Mouse (Mus musculus) yolk sac, embryonic 10.5 days (tissue): ENCODE measurements around the gene Stoml3.

Source experiments
- DNase-seq: peaks from one replicate; pipeline ENCODE4 v3.0.0-alpha.2; 2017; ENCODE audit warnings: low spot score

The Stoml3 gene

GRCm38 (mm10) chr3:53488353-53488752 is at the start of gene Stoml3:
Gene Stoml3, plus strand, starts transcription at chr3:53488653.
- no peak for DNase-seq

- DNase-seq, result no peak
Measured at GRCm38 (mm10) chr3:53445540-53445939, 42.9 kb upstream of the Stoml3 start.

- DNase-seq, result no peak
Measured at GRCm38 (mm10) chr3:53446801-53447200, 41.7 kb upstream of the Stoml3 start.

- peak; percentile 44 for DNase-seq
Measured at GRCm38 (mm10) chr3:53448208-53448607, 40.2 kb upstream of the Stoml3 start.

- no peak for DNase-seq
Measured at GRCm38 (mm10) chr3:53450666-53451065, 37.8 kb upstream of the Stoml3 start.

- no peak for DNase-seq
Measured at GRCm38 (mm10) chr3:53452351-53452750, 36.1 kb upstream of the Stoml3 start.

- DNase-seq, result no peak
Measured at GRCm38 (mm10) chr3:53453346-53453745, 35.1 kb upstream of the Stoml3 start.

- no peak for DNase-seq
Measured at GRCm38 (mm10) chr3:53454005-53454404, 34.4 kb upstream of the Stoml3 start.

GRCm38 (mm10) chr3:53454561-53454960 is 33.9 kb upstream of the Stoml3 start:
- no peak for DNase-seq

GRCm38 (mm10) chr3:53454984-53455383 is 33.5 kb upstream of the Stoml3 start:
- peak; percentile 74 for DNase-seq

GRCm38 (mm10) chr3:53457750-53458149 is 30.7 kb upstream of the Stoml3 start:
- no peak for DNase-seq

GRCm38 (mm10) chr3:53460106-53460505 is 28.3 kb upstream of the Stoml3 start:
- no peak for DNase-seq

- DNase-seq, result no peak
Measured at GRCm38 (mm10) chr3:53462701-53463045, 25.8 kb upstream of the Stoml3 start.

- peak; percentile 93 for DNase-seq
Measured at GRCm38 (mm10) chr3:53463046-53463764, 25.2 kb upstream of the Stoml3 start, which contains the start of the genes Nhlrc3 and Proser1. Gene Nhlrc3, minus strand, starts transcription at chr3:53463332. Gene Proser1, plus strand, starts transcription at chr3:53463666.

- no peak for DNase-seq
Measured at GRCm38 (mm10) chr3:53463765-53464114, 24.7 kb upstream of the Stoml3 start.

GRCm38 (mm10) chr3:53464146-53464698 is 24.2 kb upstream of the Stoml3 start:
- DNase-seq, result no peak

GRCm38 (mm10) chr3:53465330-53465729 is 23.1 kb upstream of the Stoml3 start:
- DNase-seq, result no peak

- DNase-seq, result no peak
Measured at GRCm38 (mm10) chr3:53466481-53466880, 22.0 kb upstream of the Stoml3 start.

- DNase-seq, result no peak
Measured at GRCm38 (mm10) chr3:53467356-53467755, 21.1 kb upstream of the Stoml3 start.

GRCm38 (mm10) chr3:53469650-53470049 is 18.8 kb upstream of the Stoml3 start:
- DNase-seq, result no peak

- DNase-seq, result no peak
Measured at GRCm38 (mm10) chr3:53472061-53472460, 16.4 kb upstream of the Stoml3 start.

GRCm38 (mm10) chr3:53474179-53474578 is 14.3 kb upstream of the Stoml3 start:
- no peak for DNase-seq

- no peak for DNase-seq
Measured at GRCm38 (mm10) chr3:53475889-53476288, 12.6 kb upstream of the Stoml3 start.

- DNase-seq, result no peak
Measured at GRCm38 (mm10) chr3:53477468-53477867, 11.0 kb upstream of the Stoml3 start.
